Comparison of ENCODE assay signal across 29 mouse cellular contexts in the genomic region with DNA sequence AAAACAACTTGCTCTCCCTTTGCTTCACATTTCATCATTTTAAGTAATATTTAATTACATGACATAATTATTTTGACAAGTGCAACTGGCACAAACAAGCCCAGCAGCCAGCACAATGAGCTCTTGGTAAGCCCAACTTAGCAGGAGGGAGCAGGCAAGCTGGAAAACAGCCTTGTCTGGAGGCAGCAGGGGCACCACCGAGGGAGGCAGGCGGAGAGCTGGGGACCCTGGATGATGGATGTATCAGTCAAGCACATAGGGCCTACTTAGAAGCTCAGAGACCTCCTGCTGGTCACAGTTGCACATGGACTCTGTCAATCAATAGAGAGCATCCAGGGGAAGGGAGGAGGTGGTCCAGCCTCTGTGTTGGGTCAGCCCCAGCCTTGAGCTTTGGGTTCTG. TPM values are rescaled to one million over a fixed set of nuclear protein-coding genes. Genes with fewer than 3 reads are reported as not detected.
A peak's percentile ranks its signal among the peaks of the same experiment; 100 is the strongest.
DNase-seq lines count a peak whose midpoint lies in the region; ATAC-seq and TF ChIP-seq lines count a peak whose summit lies in the region.
"Had no signal": no experiment of that assay in that cellular context is flagged by ENCODE, and none has a peak within 500 bp of the region (broad histone marks: within the 10 kb centered on the region; RNA-seq: fewer than 3 reads in every experiment).

No protein-coding gene starts in this region.

- intact Hi-C loops in left cerebral cortex, postnatal 4 days (cut with DNase I), result no loop called here

- 27% methylated on average over 2 of the region's 2 CpGs for WGBS in hindbrain, postnatal 0 days
- 13% methylated on average over 2 of the region's 2 CpGs for WGBS in hindbrain, embryonic 16.5 days

- 0 out of 2 replicates have a peak, but pooled peaks have one; percentile 10 for TF ChIP-seq CTCF in hindbrain, postnatal 0 days (IDR thresholded peaks at IDR 0.05; ENCODE audit: low read depth)

- peaks cover 6% of the 10 kb centered on the region for H3K79me2 ChIP-seq in myocyte (ENCODE audit: control insufficient read depth, insufficient read depth)

- no peak overlapping the region for H3K4me2 ChIP-seq in hindbrain, postnatal 0 days (ENCODE audit: low read depth, low read length)
- no peak overlapping the region for H3K4me2 ChIP-seq in hindbrain, embryonic 16.5 days (ENCODE audit: low read length)
- peak overlapping the region; percentile 67 for H3K4me2 ChIP-seq in myocyte (ENCODE audit: low read depth)
- H3K4me2 ChIP-seq: embryonic facial prominence, embryonic 13.5 days; embryonic facial prominence, embryonic 15.5 days; forebrain, embryonic 12.5 days had no signal

- no peak overlapping the region for H3K27ac ChIP-seq in hindbrain, postnatal 0 days
- no peak overlapping the region for H3K27ac ChIP-seq in hindbrain, embryonic 16.5 days (ENCODE audit: low read depth, low read length)
- H3K27ac ChIP-seq: embryonic facial prominence, embryonic 13.5 days; embryonic facial prominence, embryonic 15.5 days; forebrain, embryonic 10.5 days; forebrain, embryonic 12.5 days had no signal

- H3K4me1 ChIP-seq in hindbrain, postnatal 0 days (ENCODE audit: insufficient read depth, low read length), result peaks cover 17% of the 10 kb centered on the region; the same call in 1 of the 2 replicates
- 0 out of 2 replicates have a peak, but pooled peaks cover 4% of the 10 kb centered on the region for H3K4me1 ChIP-seq in hindbrain, embryonic 16.5 days (ENCODE audit: control insufficient read depth, insufficient read depth, low read depth, low read length)
- H3K4me1 ChIP-seq: forebrain, embryonic 12.5 days had no signal

- H3K4me3 ChIP-seq in hindbrain, postnatal 0 days (ENCODE audit: low read length), result no peak overlapping the region
- H3K4me3 ChIP-seq in hindbrain, embryonic 16.5 days (ENCODE audit: low read length), result no peak overlapping the region
- H3K4me3 ChIP-seq in myocyte, result peak overlapping the region; percentile 56
- H3K4me3 ChIP-seq: embryonic facial prominence, embryonic 13.5 days; embryonic facial prominence, embryonic 15.5 days; erythroblast, embryonic 14.5 days; forebrain, embryonic 10.5 days; forebrain, embryonic 12.5 days had no signal

- no peak for ATAC-seq in hindbrain, postnatal 0 days
- no peak for ATAC-seq in hindbrain, embryonic 16.5 days
- ATAC-seq: CD4-positive, CD25-positive, alpha-beta regulatory T cell, adult 4 months; forebrain, embryonic 14.5 days had no signal

- no peak overlapping the region for H3K9ac ChIP-seq in hindbrain, postnatal 0 days (replicated peaks; ENCODE audit: low read length)
- H3K9ac ChIP-seq in hindbrain, embryonic 16.5 days (ENCODE audit: low read depth, low read length), result no peak overlapping the region
- H3K9ac ChIP-seq: embryonic facial prominence, embryonic 13.5 days; embryonic facial prominence, embryonic 15.5 days; forebrain, embryonic 12.5 days had no signal

- H3K27me3 ChIP-seq in hindbrain, postnatal 0 days (ENCODE audit: insufficient read depth, low read length), result no peaks in the 10 kb centered on the region
- H3K27me3 ChIP-seq in hindbrain, embryonic 16.5 days (replicated peaks; ENCODE audit: control insufficient read depth, insufficient read depth, low read length), result no peaks in the 10 kb centered on the region
- no peaks in the 10 kb centered on the region for H3K27me3 ChIP-seq in myocyte (ENCODE audit: control insufficient read depth, insufficient read depth, insufficient read length)
- H3K27me3 ChIP-seq: embryonic facial prominence, embryonic 13.5 days; embryonic facial prominence, embryonic 15.5 days; forebrain, embryonic 12.5 days had no signal

- no peak overlapping the region for H3ac ChIP-seq in myocyte (ENCODE audit: control insufficient read depth, insufficient read length)

- peak; percentile 17 for TF ChIP-seq POLR2A in myocyte (IDR thresholded peaks at IDR 0.05; ENCODE audit: insufficient read length, low read depth)

- H3K36me3 ChIP-seq in hindbrain, postnatal 0 days (ENCODE audit: insufficient read depth, low read length), result no peaks in the 10 kb centered on the region
- H3K36me3 ChIP-seq in hindbrain, embryonic 16.5 days (ENCODE audit: control insufficient read depth, insufficient read depth, low read length), result no peaks in the 10 kb centered on the region
- H3K36me3 ChIP-seq in myocyte (ENCODE audit: control insufficient read depth, insufficient read depth), result peaks cover 25% of the 10 kb centered on the region
- H3K36me3 ChIP-seq: embryonic facial prominence, embryonic 13.5 days; embryonic facial prominence, embryonic 15.5 days; forebrain, embryonic 10.5 days; forebrain, embryonic 12.5 days; G1E had no signal

- no peak for DNase-seq in hindbrain, postnatal 0 days (ENCODE audit: low spot score)
- peak; percentile 32 for DNase-seq in left cerebral cortex, postnatal 4 days
- DNase-seq in left cerebral cortex, adult 11 months (ENCODE audit: low spot score), result no peak
- DNase-seq in retina, postnatal 1 day, result peak; percentile 70
- no peak for DNase-seq in spleen, adult 18-20 months
- DNase-seq in ovary, postnatal 36 days (ENCODE audit: low spot score), result no peak
- DNase-seq: adrenal gland, adult 2 months; adrenal gland, postnatal 10 days; adrenal gland, postnatal 25 days; B cell, adult 2 months; cerebellum, adult 11 months; cerebellum, adult 18-20 months; cerebellum, adult 8-10 months; cerebellum, adult 9-11 months; cerebellum, postnatal 14 days; cerebellum, postnatal 36 days; embryo, embryonic 11 days had no signal

- H3K9me3 ChIP-seq in hindbrain, postnatal 0 days (ENCODE audit: low read length), result no peaks in the 10 kb centered on the region
- H3K9me3 ChIP-seq in hindbrain, embryonic 16.5 days (ENCODE audit: control insufficient read depth, low read length), result no peaks in the 10 kb centered on the region
- H3K9me3 ChIP-seq: embryonic facial prominence, embryonic 13.5 days; embryonic facial prominence, embryonic 15.5 days; forebrain, embryonic 12.5 days; G1E had no signal

TF ChIP-seq in myocyte, 11 proteins besides CTCF, POLR2A, EP300 and RAD21:
- TF ChIP-seq CEBPB (IDR thresholded peaks at IDR 0.05; ENCODE audit: insufficient read depth, poor library complexity, severe bottlenecking), result no peak
- no peak for TF ChIP-seq SRF (IDR thresholded peaks at IDR 0.05; ENCODE audit: control insufficient read depth, insufficient read length, low read depth)
- TF ChIP-seq MYOD1 (IDR thresholded peaks at IDR 0.05; ENCODE audit: control insufficient read depth in 1 of 3, insufficient read length in 2 of 3, low read depth in 2 of 3), result no peak
- TF ChIP-seq TCF12 (IDR thresholded peaks at IDR 0.05; ENCODE audit: insufficient read depth, poor library complexity, severe bottlenecking), result no peak
- no peak for TF ChIP-seq MAX (IDR thresholded peaks at IDR 0.05; ENCODE audit: low read depth)
- no peak for TF ChIP-seq MYOG (IDR thresholded peaks at IDR 0.05; ENCODE audit: control insufficient read depth in 1 of 3, insufficient read depth in 1 of 3, insufficient read length in 2 of 3, low read depth in 2 of 3)
- no peak for TF ChIP-seq TCF3 (IDR thresholded peaks at IDR 0.05; ENCODE audit: insufficient read length, low read depth)
- TF ChIP-seq USF1 (IDR thresholded peaks at IDR 0.05; ENCODE audit: low read depth), result no peak
- no peak for TF ChIP-seq POLR2AphosphoS2 (IDR thresholded peaks at IDR 0.05; ENCODE audit: insufficient read length, low read depth)
- no peak for TF ChIP-seq E2F4 (IDR thresholded peaks at IDR 0.05; ENCODE audit: insufficient read depth)
- no peak for TF ChIP-seq REST (IDR thresholded peaks at IDR 0.05; ENCODE audit: insufficient read depth, insufficient read length)

RNA-seq across cellular contexts. Expression of gene Mymk, which starts 4.0 kb away (rescaled TPM):
- not detected in 2 replicates for total RNA-seq in hindbrain, postnatal 0 days (2014; rRNA removed)
- polyA plus RNA-seq in hindbrain, postnatal 0 days (2015; fragmentation: Nextera tagmentation; extraction: Ambion mirVana), result 0.19 and 0.30 TPM in 2 replicates
- 0.21 and 3.5 TPM in 2 replicates for polyA plus RNA-seq in hindbrain, embryonic 16.5 days (2015; fragmentation: Nextera tagmentation; extraction: Ambion mirVana)
- total RNA-seq in left cerebral cortex, postnatal 4 days (2021), result under 1 TPM in 1 of 2 experiments, not detected in 1; 0.42 TPM
- polyA plus RNA-seq in myocyte (2012; fragmentation: generic; extraction: Trizol), result 1,410 TPM
- total RNA-seq: adrenal gland, adult 2 months; adrenal gland, postnatal 25 days; CH12.LX; common myeloid progenitor, adult 5-6 weeks had no signal
- polyA plus RNA-seq: CD4-positive, CD25-positive, alpha-beta regulatory T cell, adult 4 months; erythroblast, embryonic 14.5 days; forebrain, embryonic 10.5 days; forebrain, embryonic 14.5 days; G1E had no signal

RNA-seq across cellular contexts. Expression of gene Adamtsl2, which starts 11.2 kb away (rescaled TPM):
- 8.7 and 9.9 TPM in 2 replicates for total RNA-seq in hindbrain, postnatal 0 days (2014; rRNA removed)
- polyA plus RNA-seq in hindbrain, postnatal 0 days (2015; fragmentation: Nextera tagmentation; extraction: Ambion mirVana), result 4.4 and 5.3 TPM in 2 replicates
- 9.6 and 11.8 TPM in 2 replicates for polyA plus RNA-seq in hindbrain, embryonic 16.5 days (2015; fragmentation: Nextera tagmentation; extraction: Ambion mirVana)
- total RNA-seq in left cerebral cortex, postnatal 4 days (2021), result 10 to 100 TPM; 23.8 to 25.1 TPM
- 17.6 TPM for polyA plus RNA-seq in myocyte (2012; fragmentation: generic; extraction: Trizol)
- total RNA-seq: common myeloid progenitor, adult 5-6 weeks had no signal
- polyA plus RNA-seq: erythroblast, embryonic 14.5 days; G1E had no signal

RNA-seq across cellular contexts. Expression of gene Slc2a6, which starts 40.2 kb away (rescaled TPM):
- 29.2 and 30.9 TPM in 2 replicates for total RNA-seq in hindbrain, postnatal 0 days (2014; rRNA removed)
- polyA plus RNA-seq in hindbrain, postnatal 0 days (2015; fragmentation: Nextera tagmentation; extraction: Ambion mirVana), result 16.7 and 19.2 TPM in 2 replicates
- polyA plus RNA-seq in hindbrain, embryonic 16.5 days (2015; fragmentation: Nextera tagmentation; extraction: Ambion mirVana), result 18.0 and 21.6 TPM in 2 replicates
- total RNA-seq in left cerebral cortex, postnatal 4 days (2021), result 10 to 100 TPM; 23.3 to 27.5 TPM
- polyA plus RNA-seq in myocyte (2012; fragmentation: generic; extraction: Trizol), result 102 TPM
- polyA plus RNA-seq: G1E had no signal

RNA-seq across cellular contexts. Expression of gene Cacfd1, which starts 58.3 kb away (rescaled TPM):
- total RNA-seq in hindbrain, postnatal 0 days (2014; rRNA removed), result 50.1 and 50.4 TPM in 2 replicates
- 89.1 and 90.6 TPM in 2 replicates for polyA plus RNA-seq in hindbrain, postnatal 0 days (2015; fragmentation: Nextera tagmentation; extraction: Ambion mirVana)
- polyA plus RNA-seq in hindbrain, embryonic 16.5 days (2015; fragmentation: Nextera tagmentation; extraction: Ambion mirVana), result 103 TPM in 2 replicates
- 10 to 100 TPM; 73.1 to 80.5 TPM for total RNA-seq in left cerebral cortex, postnatal 4 days (2021)
- polyA plus RNA-seq in myocyte (2012; fragmentation: generic; extraction: Trizol), result 22.8 TPM

Comparison
In these comparisons a context has a peak if more than half of its experiments do, and no peak if none do; other contexts are left out.
1. DNase-seq: peak in left cerebral cortex, postnatal 4 days (single experiment) and retina, postnatal 1 day (single experiment); none in hindbrain, postnatal 0 days (single experiment), left cerebral cortex, adult 11 months (single experiment), spleen, adult 18-20 months (0 of 2) and ovary, postnatal 36 days (single experiment).
2. RNA of gene Mymk, which starts 4.0 kb away (polyA plus RNA-seq): 1,410 TPM in myocyte (single experiment); 0.19 to 0.30 TPM in hindbrain, postnatal 0 days and 0.21 to 3.5 TPM in hindbrain, embryonic 16.5 days; every median in the first group is over 100 times any median in the second.